Mouse (Mus musculus) embryonic stem cell, embryonic (primary cell): ENCODE results near the gene Cnot1.

Experiments
- CTCF ChIA-PET, 4 experiments: fragments of 300-600 bp in 2 of 4; fragments of 350-600 bp in 2 of 4; sonication (Branson Sonifier 250); formaldehyde crosslinking; loops; one replicate each; lab custom pipeline; 2022; ENCODE audit warnings: inconsistent platforms in 2 of 4; lab: Charles Lee
- POLR2A ChIA-PET, 4 experiments: fragments of 300-600 bp in 2 of 4; fragments of 350-600 bp in 2 of 4; sonication (Branson Sonifier 250); formaldehyde crosslinking; loops; one replicate each; lab custom pipeline; 2022; ENCODE audit warnings: antibody characterized with exemption in 4 of 4, inconsistent platforms in 1 of 4; lab: Charles Lee

The Cnot1 gene

DNA sequence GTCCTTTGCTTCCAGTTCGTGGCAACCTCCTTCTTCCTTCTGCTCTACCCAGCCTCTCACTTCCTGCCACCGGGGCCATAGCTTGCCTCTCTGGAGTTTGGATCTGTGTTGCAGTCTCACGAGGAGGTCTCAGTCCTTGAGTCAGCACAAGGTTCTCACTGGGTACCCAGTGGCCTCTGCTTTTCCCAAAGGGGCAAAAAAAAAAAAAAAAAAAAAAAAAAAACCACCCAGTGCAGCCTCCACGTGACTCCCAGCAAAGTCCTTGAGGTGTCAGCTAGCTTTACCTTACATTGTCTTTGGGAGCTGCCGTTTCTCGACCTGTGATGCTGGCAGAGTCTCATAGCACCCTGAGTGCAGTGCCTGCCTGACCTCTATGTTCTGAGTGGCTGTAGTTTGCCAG lies 109.1 kb downstream of the Cnot1 start:
- ChIA-PET CTCF (interaction anchor here (0.7 to 4.9 kb wide), 18 partner anchors 10 to 443 kb away, joined by 3 to 108 read pairs (median 9); partner anchors contain the start of gene Setd6 (in 1 of the 4)), POLR2A (interaction anchor here in 3 of 4 experiments (0.7 to 4.7 kb wide), 16 partner anchors 20 to 323 kb away, joined by 3 to 27 read pairs (median 5); partner anchors contain the start of genes Gins3 (in 1 of the 3) and Slc38a7 (in 1 of the 3))

DNA sequence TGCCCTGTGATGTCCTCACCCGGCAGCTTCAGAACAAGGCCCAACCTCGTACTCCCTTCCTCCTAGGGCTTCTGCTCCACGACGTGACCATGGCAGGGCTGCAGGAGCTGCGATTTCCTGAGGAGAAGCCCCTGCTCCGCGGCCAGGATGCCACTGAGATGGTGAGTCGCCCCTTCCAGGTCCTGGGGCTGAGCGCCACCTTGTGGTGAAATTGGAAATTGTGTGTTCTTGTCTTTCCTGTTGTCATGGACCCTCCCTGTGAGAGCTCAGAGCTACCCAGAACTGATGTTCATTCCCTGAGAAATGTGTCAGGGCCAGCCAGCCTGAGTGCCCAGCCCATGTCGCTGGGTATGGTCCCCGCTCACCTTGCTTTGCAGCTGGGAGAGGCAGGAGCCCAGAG lies 110.1 kb downstream of the Cnot1 start:
- ChIA-PET CTCF (interaction anchor here (0.6 to 4.9 kb wide), 78 partner anchors 9 to 630 kb away, joined by 3 to 108 read pairs (median 4); partner anchors contain the start of genes Gins3 (in 2 of the 4), Got2 (in 1 of the 4), Ndrg4 (in 1 of the 4) and Setd6 (in 1 of the 4)), POLR2A (interaction anchor here (0.5 to 4.7 kb wide), 48 partner anchors 9 to 821 kb away, joined by 3 to 27 read pairs (median 4); partner anchors contain the start of genes Gins3 (in 2 of the 4), Setd6 (in 2 of the 4) and Slc38a7 (in 2 of the 4))

DNA sequence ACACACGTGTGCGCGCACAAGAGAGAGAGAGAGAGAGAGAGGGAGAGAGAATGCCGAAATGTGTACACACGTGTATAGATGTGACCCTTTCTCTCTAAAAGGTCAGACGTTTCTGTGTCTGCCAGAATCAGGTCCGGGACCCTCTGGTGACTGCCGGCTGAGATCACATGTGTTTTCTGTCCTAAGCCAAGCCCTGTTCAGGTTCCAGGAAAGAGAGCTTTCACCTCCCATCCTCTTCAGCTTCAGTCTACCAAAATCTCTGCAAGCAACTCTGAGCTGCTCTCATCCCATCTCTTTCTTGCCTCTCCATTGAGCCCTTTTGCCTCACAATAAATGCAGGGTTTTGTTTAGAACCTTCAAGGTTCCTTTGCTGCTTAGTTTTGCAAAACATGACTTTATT lies 110.6 kb downstream of the Cnot1 start:
- POLR2A ChIA-PET, result interaction anchor here (0.5 to 4.7 kb wide), 40 partner anchors 8 to 821 kb away, joined by 3 to 27 read pairs (median 4); partner anchors contain the start of genes Gins3 (in 2 of the 4), Setd6 (in 2 of the 4) and Slc38a7 (in 2 of the 4)
- CTCF ChIA-PET, result interaction anchor here (0.5 to 4.9 kb wide), 64 partner anchors 8 to 1506 kb away, joined by 3 to 108 read pairs (median 5); partner anchors contain the start of genes Gins3 (in 2 of the 4), Got2 (in 1 of the 4), Ndrg4 (in 1 of the 4) and Setd6 (in 1 of the 4)

DNA sequence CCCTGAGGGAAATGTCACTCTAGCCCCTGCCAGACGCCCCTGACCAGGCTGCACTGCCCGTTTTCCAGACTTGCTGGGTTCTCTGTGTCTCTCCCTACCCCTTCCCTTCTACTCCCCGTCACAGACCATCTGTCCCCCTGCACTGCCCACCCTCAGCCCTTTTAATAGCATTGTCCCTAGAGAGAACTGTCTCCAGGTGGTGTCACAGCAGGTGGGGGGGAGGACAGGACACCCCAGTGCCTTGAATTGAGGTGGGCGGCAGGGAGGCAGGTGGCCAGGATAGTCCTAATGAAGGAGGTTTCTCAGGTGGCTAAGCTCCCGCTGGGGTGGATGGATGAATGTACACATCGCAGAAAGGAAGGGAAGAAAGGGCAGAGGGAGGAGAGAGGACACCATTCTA lies 112.6 kb downstream of the Cnot1 start:
- POLR2A ChIA-PET, result interaction anchor here in 2 of 4 experiments (0.9 to 4.7 kb wide), 14 partner anchors 8 to 100 kb away, joined by 3 to 25 read pairs (median 4); no protein-coding TSS in a partner anchor

DNA sequence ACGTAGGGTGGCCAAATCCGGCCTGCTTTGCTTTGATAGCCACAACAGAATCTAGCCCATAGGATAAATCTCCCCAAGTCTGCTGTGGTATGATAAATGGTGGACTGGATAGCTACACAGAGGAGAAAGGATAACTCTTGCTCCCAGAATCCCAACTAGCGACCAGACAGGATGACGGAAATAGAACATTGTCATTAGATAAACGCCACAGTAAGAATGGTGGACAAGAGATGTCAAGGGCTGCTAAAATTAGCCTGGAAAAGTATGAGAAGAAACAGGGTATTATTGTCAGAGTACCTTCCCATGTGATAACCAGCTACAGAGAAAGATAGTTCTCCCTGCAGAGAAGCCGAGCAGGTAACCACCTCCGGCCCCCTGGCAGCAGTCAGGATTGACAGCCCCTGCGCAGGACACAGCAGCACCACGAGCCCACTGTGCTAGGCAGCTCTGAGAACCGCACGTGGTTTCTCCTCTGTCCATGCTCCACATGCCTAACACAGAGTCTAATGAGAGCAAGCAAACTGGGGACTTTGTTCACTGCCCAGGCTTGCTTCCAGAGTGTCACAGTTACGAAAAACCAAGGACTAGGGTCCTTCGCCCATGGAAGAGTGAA lies 116.2 kb downstream of the Cnot1 start:
- ChIA-PET CTCF (interaction anchor here in 3 of 4 experiments (0.6 to 1.8 kb wide), 12 partner anchors 11 to 370 kb away, joined by 3 to 11 read pairs (median 4); no protein-coding TSS in a partner anchor), POLR2A (interaction anchor here in 2 of 4 experiments (0.7 to 1.5 kb wide), 6 partner anchors 11 to 889 kb away, joined by 3 to 5 read pairs (median 3); no protein-coding TSS in a partner anchor)

More for the DNA sequence above, 112.6 kb downstream of the Cnot1 start:
- CTCF ChIA-PET, result interaction anchor here in 3 of 4 experiments (0.6 to 4.9 kb wide), 10 partner anchors 9 to 438 kb away, joined by 3 to 108 read pairs (median 3); partner anchors contain the start of gene Ccdc113 (in 1 of the 3)

DNA sequence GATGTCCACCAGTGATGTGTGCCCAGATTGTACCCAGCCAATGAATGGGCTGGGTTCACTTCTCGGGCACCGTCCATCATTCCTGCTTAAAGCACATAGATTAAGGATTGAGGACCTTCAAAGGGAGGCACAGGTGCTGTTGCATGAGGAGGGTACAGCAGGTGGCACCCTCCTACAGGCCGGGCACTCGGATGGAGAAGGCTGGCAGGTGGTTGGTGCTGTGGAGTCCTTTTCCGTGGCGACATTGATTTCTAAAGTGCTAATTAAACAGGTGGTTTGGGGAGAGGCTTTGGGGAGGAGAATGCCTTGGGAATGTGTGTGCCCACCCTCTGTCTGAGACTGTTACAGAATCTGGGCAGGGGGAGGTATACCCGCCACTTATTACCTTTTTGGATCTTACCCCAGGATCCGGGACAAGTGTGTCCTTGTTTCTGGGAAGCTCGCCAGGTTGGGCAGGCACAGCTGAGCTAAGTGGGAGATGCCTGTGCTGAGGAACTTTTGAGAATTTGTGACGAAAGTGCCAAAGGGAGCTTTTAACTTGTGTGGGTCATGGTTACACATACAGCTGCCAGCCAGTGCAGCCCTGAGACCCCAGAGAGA lies 119.1 kb downstream of the Cnot1 start:
- ChIA-PET POLR2A (interaction anchor here in 1 of 4 experiments (1.0 kb wide), 1 partner anchor 9 kb away, joined by 3 read pairs; no protein-coding TSS in a partner anchor), CTCF (interaction anchor here in 2 of 4 experiments (0.6 to 1.6 kb wide), 3 partner anchors 9 to 357 kb away, joined by 3 to 12 read pairs (median 5); no protein-coding TSS in a partner anchor)

DNA sequence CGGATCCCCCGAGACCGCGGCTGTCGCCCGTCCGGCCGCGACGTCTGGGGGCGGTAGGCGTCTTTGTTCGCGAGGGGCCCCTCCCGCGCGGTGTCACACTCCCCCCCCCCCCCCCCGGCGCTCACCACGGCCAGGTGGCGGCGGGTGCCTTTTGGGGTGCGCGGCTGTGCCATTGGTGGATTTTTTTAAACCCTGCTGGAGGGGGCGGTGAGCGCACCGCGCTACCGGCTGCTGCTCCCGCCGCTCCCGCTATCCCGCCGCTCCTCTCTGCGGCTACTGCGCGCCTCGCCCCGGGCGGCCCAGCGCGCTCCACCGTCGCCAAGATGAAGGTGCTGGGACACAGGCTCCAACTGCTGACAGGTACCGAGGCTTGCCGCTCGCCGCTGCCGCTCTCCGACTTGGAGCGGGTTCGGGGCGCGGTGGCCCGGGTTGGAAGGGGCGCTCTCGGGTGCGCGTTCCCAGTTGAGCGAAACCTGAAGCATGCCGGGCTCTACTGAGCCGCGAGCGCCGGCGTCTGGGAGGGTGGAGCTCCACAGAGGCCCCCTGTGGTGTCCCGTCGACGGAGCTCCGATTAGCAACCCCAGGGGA lies 129.1 kb downstream of the Cnot1 start:
- ChIA-PET POLR2A (interaction anchor here (0.7 to 1.9 kb wide), 12 partner anchors 8 to 65 kb away, joined by 3 to 10 read pairs (median 4); partner anchors contain the start of gene Gins3 (in 1 of the 4)), CTCF (interaction anchor here in 3 of 4 experiments (0.5 to 2.6 kb wide), 5 partner anchors 19 to 78 kb away, joined by 3 to 12 read pairs (median 8); no protein-coding TSS in a partner anchor)

DNA sequence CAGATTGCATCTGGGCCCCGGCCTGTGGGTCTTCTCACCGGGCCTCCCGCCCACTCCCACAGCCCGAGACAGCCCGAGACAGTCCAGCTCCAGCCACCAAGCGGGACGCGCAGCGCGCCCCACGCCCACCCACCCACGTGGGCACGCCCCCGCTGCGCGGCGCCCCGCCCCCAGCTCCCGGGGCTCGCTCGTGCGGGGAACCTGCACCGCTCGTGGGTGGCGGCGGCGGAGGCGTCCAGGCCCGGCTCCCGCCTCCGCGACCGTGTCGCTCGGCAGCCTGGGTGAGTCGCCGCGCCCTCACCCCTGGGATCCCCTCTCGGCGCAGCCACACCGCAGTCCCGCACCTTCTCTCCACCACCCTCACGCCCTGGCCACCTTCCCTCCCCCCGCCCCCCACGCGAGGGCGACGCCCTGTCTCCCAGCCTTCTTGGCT lies 129.7 kb downstream of the Cnot1 start:
- CTCF ChIA-PET, result interaction anchor here in 2 of 4 experiments (1.5 to 2.0 kb wide), 2 partner anchors 19 to 77 kb away, joined by 3 to 10 read pairs; no protein-coding TSS in a partner anchor

DNA sequence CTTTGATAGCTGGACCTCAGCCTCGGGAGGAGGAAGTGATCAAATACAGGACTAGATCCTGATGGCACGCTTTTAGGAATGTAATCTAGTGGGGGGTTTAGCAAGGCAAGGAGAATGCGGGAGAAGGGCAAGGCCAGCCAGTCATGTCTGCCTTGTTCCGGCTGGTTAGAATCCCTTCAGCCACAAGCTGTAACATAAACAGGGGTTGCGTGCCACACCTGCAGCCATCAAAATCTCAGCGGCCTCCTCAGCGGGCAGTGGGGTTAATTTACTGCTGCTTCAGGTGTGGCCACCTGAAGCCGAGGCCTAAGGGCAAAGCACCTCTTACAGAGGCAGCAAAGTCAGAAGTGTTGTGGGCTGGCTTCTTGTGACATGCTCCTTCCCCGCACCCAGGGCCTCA lies 130.6 kb downstream of the Cnot1 start, which contains the start of gene Ndrg4:
Gene Ndrg4 (plus strand): TSS at position 350 of the 400 bp plus-strand sequence.
- ChIA-PET POLR2A (interaction anchor here in 2 of 4 experiments (1.1 to 1.5 kb wide), 2 partner anchors 40 to 176 kb away, joined by 3 to 4 read pairs; partner anchors contain the start of genes Setd6 (in 1 of the 2) and Slc38a7 (in 1 of the 2)), CTCF (interaction anchor here in 2 of 4 experiments (0.6 to 1.5 kb wide), 2 partner anchors 20 to 421 kb away, joined by 3 to 5 read pairs; no protein-coding TSS in a partner anchor)

More for the DNA sequence above, 129.7 kb downstream of the Cnot1 start:
- POLR2A ChIA-PET, result interaction anchor here in 2 of 4 experiments (0.6 to 1.9 kb wide), 3 partner anchors 17 to 132 kb away, joined by 3 to 10 read pairs (median 4); partner anchors contain the start of gene Gins3 (in 1 of the 2)

DNA sequence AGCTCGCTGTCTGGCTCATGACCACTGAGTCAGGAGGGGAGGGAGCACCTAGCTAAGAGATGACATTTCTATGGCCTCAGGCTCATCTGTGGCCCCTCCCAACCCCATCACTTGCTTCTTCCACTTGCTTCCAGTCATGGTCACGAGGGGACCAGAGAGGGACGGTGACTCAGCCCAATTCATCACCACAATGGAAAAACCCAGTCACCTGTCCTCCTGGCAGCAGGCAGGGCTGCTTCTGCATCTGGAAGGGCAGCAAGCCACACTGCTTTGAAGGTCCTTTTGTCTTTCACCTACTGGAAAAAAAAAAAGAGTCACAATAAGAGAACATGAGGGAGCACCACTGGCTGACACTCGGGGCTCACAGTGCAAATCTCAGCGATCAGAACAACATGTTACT lies 134.5 kb downstream of the Cnot1 start:
- ChIA-PET CTCF (no interaction called here), POLR2A (interaction anchor here in 2 of 4 experiments (0.6 to 1.9 kb wide), 5 partner anchors 12 to 181 kb away, joined by 3 to 5 read pairs (median 3); partner anchors contain the start of gene Slc38a7 (in 1 of the 2))

DNA sequence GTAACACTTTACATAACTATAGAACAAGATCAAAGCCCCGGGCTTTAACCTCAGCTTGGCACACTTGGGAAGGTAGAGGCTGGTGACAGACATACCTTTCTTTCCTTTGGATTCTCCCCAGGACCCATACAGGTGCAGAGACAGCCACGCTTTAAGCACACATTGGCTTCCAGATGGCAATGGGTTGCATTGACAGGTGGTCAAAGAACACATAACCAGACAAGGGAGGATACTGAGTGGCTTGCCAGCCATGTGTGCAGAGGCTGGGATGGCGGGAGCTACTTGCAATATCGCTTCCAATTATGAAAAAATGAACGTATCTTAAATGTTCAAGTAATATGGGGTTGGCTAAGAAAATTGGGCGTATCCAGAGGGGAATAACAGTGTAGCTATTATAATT lies 135.4 kb downstream of the Cnot1 start:
- ChIA-PET CTCF (interaction anchor here in 2 of 4 experiments (0.5 to 0.7 kb wide), 2 partner anchors 25 to 141 kb away, joined by 3 read pairs; no protein-coding TSS in a partner anchor), POLR2A (interaction anchor here in 3 of 4 experiments (0.6 to 1.9 kb wide), 6 partner anchors 10 to 181 kb away, joined by 3 to 5 read pairs (median 4); partner anchors contain the start of gene Cnot1 (in 1 of the 3))

DNA sequence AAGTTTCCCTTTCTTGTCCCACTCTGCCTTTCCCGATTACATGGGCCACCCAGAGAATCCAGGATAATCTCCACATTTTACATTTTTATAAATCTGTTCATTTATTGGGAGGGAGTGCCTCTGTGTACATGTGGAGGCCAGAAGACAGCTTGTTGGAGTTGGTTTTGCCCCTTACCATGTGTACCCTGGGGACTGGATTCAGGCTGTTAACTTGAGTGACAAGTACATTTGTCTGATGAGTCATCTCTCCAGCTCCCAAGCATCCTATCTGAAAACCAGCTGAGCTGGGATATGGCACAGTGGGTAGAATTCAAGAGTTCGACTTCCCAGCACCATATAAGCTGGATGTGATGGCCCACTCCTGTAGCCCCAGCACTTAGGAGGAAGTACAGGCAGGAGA lies 137.3 kb downstream of the Cnot1 start:
- ChIA-PET POLR2A (interaction anchor here in 2 of 4 experiments (0.5 to 2.0 kb wide), 2 partner anchors 8 to 24 kb away, joined by 5 to 7 read pairs; no protein-coding TSS in a partner anchor), CTCF (interaction anchor here in 1 of 4 experiments (0.5 kb wide), 1 partner anchor 248 kb away, joined by 5 read pairs; no protein-coding TSS in a partner anchor)
